Mouse (Mus musculus) ovary, postnatal 36 days (tissue): ENCODE results near the gene P2rx3.

Source experiments
- DNase-seq: peaks from one replicate; pipeline ENCODE4 v3.0.0; 2022; ENCODE audit warnings: low spot score, mixed read lengths

Gene P2rx3

GRCm38 (mm10) chr2:85043623-85044022, 6.4 kb upstream of the P2rx3 start:
- DNase-seq, result no peak

- DNase-seq, result no peak
These were observed 1.1 kb upstream of the P2rx3 start for GRCm38 (mm10) chr2:85038336-85038735.

GRCm38 (mm10) chr2:85036507-85037046, 685 bp downstream of the P2rx3 start:
- no peak for DNase-seq

- DNase-seq, result no peak
These were observed 3.1 kb downstream of the P2rx3 start for GRCm38 (mm10) chr2:85034169-85034568.

GRCm38 (mm10) chr2:85033121-85033520, 4.1 kb downstream of the P2rx3 start:
- no peak for DNase-seq

- DNase-seq, result no peak
These were observed 6.3 kb downstream of the P2rx3 start for GRCm38 (mm10) chr2:85030989-85031388.

GRCm38 (mm10) chr2:85029897-85030296, 7.4 kb downstream of the P2rx3 start:
- no peak for DNase-seq

GRCm38 (mm10) chr2:85027281-85027680, 10.0 kb downstream of the P2rx3 start:
- DNase-seq, result no peak

GRCm38 (mm10) chr2:85026178-85026577, 11.1 kb downstream of the P2rx3 start:
- DNase-seq, result no peak

GRCm38 (mm10) chr2:85022043-85022442, 15.2 kb downstream of the P2rx3 start:
- DNase-seq, result no peak

- DNase-seq, result no peak
These were observed 22.7 kb downstream of the P2rx3 start for GRCm38 (mm10) chr2:85014588-85014982.

- no peak for DNase-seq
These were observed 23.3 kb downstream of the P2rx3 start for GRCm38 (mm10) chr2:85013826-85014587.

- no peak for DNase-seq
These were observed 24.6 kb downstream of the P2rx3 start for GRCm38 (mm10) chr2:85012679-85013078.

- DNase-seq, result no peak
These were observed 25.2 kb downstream of the P2rx3 start for GRCm38 (mm10) chr2:85011906-85012604.

GRCm38 (mm10) chr2:85009212-85009611, 28.1 kb downstream of the P2rx3 start:
- DNase-seq, result no peak

GRCm38 (mm10) chr2:85007729-85008128, 29.5 kb downstream of the P2rx3 start:
- no peak for DNase-seq

GRCm38 (mm10) chr2:85006600-85006999, 30.7 kb downstream of the P2rx3 start:
- DNase-seq, result no peak

GRCm38 (mm10) chr2:85004341-85004740, 32.9 kb downstream of the P2rx3 start:
- DNase-seq, result no peak

- no peak for DNase-seq
These were observed 34.7 kb downstream of the P2rx3 start for GRCm38 (mm10) chr2:85002575-85002974.

- DNase-seq, result no peak
These were observed 35.8 kb downstream of the P2rx3 start for GRCm38 (mm10) chr2:85001497-85001896.

GRCm38 (mm10) chr2:84999486-85000181, 37.6 kb downstream of the P2rx3 start:
- no peak for DNase-seq

- DNase-seq, result no peak
These were observed 40.9 kb downstream of the P2rx3 start for GRCm38 (mm10) chr2:84996376-84996775.

- DNase-seq, result no peak
These were observed 49.3 kb downstream of the P2rx3 start, which contains the start of gene Prg3 for GRCm38 (mm10) chr2:84987930-84988329. Gene Prg3 (plus strand): TSS chr2:84988215.
